Mouse (Mus musculus) heart, postnatal 14 days (tissue): ENCODE measurements around the gene Nacc1. TPM values are rescaled to one million over a fixed set of nuclear protein-coding genes. Genes with fewer than 3 reads are reported as not detected.

ENCODE experiments used
- DNase-seq, 2 experiments: peaks; one replicate each; pipeline ENCODE4 v3.0.0; 2021 to 2022
- intact Hi-C: fragments of 180-260 bp; cut with DNase I; formaldehyde crosslinking; loops from one replicate; pipeline ENCODE4 v1.15.1; 2025
- total RNA-seq, 2 experiments: library from RNA; stranded (reverse); gene quantifications; 2 replicates each; pipeline ENCODE4 v1.2.3; 2021

Gene Nacc1
- total RNA-seq, 2 experiments from 2014 or later = 35.6 to 40.5 TPM

DNA sequence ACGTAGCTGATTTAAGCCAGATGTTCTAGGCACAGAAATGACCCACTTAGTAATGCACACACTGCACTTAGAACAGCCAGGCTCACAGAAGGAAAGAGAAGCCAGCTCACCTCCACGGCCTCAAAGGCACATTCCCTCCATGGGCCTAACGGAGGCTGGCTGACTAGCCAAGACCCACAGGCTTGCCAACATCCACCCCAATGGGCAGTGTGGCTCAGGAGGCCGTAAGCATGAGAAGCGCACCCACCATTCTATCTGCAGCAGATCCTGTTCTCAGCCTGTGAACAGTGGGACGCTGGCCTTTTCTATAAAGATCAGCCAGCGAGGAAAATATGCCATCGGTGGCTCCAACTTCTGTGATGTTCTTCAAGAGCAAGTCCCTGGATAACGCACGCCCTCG lies 29.1 kb upstream of the Nacc1 start:
- intact Hi-C loops = no loop called here

DNA sequence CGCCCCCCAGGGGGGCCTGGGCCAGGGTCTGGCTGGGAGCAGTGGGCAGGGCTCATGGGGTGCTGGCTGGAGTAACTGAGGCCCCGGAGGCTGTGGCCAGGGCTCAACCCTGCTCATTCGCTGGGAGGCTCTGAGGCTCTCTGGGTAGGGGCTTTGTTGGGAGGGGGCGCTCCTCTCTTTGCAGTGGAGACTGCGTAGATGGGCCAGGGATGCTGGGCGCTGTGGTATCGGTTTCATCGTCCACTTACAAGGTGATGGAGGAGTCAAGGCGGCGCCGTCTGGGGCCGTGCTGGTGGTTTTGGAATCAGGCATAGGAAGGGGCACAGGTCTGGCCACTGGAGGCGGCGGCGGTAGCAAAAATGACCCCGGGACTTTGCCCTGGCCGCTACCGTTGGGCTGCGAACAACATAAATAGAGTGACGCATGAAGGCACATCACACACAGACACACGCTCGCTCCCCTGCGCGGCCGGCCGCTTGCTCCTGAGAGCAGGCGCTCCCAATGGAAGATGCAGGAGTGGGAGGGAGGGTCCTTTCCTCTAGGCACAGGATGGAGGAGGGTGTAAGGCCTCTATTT lies 28.3 kb upstream of the Nacc1 start:
- intact Hi-C loops = no loop called here
- DNase-seq = no peak

More for the DNA sequence above, 29.1 kb upstream of the Nacc1 start:
- no peak for DNase-seq

DNA sequence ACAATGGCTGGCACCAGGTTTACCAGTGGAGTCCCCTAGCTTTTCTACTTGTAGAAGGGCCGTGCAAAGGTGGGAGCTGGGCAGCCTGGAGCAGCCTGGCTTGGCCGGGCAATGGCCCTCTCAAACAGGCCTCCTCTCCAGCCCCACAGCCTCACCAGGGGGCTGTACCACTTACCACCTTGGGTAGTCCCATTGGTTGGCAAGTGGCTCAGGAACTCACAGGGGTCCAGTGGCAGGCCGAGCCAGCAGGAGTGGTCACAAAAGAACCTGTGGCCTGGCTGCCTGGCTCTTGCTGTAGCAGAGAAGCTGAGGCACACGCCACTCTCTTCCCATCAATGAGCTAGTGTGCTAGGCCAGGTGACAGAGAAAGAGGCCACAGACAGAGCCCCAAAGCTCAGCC lies 26.5 kb upstream of the Nacc1 start:
- no peak for DNase-seq
- intact Hi-C loops = no loop called here

DNA sequence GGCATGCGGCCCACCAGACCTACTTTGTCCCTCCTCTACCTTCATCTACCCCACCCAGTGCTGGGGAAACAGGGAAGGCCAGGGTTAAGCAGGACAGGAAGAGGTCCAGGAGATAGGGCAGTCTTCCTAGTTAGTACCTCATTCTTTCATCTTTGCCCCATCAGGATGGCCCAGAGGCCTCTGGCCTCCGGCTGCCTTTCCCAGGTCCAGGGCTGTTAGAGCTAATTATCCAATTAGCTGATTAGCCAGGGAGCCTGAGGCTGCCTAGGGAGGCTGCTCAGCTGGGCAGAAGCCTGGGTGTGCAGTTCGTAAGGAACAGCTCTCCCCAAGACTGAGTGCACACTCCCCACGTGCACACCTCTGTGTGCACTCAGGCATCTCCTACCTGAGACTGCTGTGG lies 25.7 kb upstream of the Nacc1 start:
- intact Hi-C loops = no loop called here
- no peak for DNase-seq

DNA sequence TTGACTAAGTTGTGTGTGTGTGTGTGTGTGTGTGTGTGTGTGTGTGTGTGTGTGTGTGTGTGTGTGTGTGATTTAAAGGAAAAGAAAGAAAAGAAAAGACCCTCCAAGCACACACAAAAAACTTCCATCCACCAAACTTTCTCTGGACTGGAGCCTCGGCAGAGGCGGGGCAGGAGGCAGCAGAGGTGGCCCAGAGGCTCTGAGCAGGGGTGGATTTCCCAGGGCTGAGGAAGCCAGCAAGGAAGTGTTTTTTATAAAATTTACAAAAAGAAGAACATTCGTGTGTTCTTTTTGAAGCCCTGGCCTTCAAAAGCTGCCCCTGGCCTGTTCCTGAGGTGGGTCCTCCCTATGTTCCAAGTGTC lies 25.1 kb upstream of the Nacc1 start:
- intact Hi-C loops = no loop called here
- peak in 1 of 2 experiments; percentile 50 for DNase-seq

DNA sequence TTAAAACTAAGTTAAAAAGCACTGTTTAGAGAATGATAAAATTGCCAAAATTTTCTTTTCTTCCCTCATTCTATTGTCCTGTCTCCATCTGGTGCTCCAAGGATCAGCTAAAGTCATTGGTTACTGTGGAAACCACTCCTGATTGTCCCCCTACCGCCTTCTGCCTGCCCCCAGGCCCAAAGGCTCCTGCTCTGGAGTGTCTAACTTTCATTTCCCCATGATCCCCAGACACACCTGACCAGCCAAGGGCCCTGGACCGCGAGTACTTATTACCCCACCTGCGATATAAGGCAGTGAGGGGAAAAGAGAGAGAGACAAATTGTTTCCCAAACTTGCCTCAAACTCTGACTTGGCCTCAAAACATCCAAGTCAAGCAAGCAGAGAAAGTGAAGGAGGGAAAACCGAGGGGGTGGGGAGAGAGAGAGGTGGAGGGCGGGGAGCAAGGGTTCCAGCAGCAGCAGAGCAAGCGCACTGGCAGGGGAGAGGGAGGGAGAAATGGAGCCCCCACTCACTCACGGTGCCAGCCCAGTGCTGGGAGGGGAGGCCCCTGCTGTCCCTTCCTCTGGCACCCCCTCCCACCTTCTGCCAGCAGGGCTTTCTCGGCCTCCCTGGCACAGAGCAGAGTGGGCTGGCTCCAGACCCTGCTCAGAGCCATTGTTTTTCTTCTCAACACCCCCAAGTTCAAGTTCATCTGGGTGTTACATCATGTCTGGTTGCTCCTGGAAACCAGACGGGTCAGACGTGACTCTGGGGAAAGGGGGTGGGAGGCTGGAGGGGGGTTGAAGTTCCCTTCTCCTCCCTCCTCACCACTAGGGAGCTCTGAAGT lies 24.5 kb upstream of the Nacc1 start:
- peak; percentile 64 to 65 for DNase-seq
- intact Hi-C loops = no loop called here

DNA sequence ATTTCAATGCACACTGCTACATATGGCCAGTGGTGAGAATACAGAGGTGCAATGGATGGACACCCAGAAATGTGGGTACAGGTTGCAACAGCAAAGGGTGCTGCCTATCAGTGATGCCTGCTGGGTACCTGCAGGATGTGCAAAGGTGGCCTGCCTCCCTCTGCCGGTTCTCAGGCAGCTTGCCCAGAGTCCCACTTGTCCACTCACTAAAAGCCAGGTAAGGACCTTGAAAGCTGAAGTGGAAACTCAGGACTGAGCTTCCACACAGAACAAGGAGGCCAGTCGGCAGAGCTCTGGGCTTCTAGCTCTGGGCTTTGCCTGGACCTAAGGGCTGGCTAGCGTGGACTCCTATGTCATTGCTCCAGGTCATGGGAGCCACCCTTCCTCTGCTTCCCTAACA lies 23.6 kb upstream of the Nacc1 start:
- intact Hi-C loops = no loop called here
- no peak for DNase-seq

DNA sequence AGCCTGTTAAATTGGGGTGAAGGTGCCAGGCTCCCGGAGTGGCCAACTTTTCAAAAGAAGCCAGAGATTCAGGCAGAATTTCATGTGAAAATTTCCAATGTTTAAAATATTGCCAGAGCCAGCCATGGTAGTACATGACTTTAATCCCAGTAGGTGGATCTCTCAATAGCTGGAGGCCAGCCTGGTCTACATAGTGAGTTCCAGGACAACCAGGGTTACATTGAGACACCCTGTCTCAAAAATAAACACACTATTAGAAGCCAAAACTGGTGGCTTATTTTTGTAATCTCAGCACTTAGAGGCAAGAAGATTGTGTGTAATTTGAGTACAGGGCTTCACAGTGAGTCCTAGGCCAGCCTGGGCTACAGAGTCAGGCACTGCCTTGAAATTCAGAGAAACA lies 22.3 kb upstream of the Nacc1 start:
- intact Hi-C loops = loop anchor here (1.0 to 2.0 kb wide), 3 partner anchors 13 to 101 kb away; partner anchors contain the start of gene G430095P16Rik
- DNase-seq = no peak

DNA sequence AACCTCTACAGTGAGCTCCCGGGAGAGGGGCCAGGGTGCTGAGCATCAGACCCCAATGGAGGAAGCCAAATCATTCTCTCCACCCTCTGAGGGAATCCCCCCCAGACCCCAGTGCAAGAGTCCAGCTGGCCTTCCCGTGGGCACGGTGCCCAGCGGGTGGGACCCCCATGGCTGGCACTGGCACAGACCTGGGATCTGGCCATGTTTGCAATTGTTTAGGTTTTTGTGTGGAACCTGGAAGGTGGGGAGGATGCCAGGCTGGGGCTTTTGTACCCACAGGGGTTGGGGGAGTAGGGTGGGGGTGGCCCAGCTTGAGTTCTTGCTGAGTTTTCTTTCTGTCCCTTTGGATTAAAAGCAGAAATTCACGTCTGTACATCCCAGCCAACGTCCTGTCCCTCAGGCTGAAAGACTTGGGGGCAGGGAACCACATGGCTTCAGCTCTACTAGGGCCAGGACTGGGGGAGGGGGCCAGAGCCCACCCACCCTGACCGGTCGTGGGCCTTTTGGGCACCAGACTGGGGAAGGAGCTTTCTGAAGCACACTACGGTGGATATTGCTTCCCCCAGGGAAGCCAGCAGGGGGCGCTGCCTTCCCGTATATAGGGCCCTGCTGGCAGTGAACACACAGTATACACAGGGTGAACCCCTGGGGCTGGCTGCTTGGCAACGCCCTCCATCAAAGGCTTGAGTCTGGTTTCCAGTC lies 21.3 kb upstream of the Nacc1 start:
- intact Hi-C loops = loop anchor here (1.0 to 2.0 kb wide), 3 partner anchors 14 to 102 kb away; partner anchors contain the start of gene G430095P16Rik
- DNase-seq = peak; percentile 90 to 92

DNA sequence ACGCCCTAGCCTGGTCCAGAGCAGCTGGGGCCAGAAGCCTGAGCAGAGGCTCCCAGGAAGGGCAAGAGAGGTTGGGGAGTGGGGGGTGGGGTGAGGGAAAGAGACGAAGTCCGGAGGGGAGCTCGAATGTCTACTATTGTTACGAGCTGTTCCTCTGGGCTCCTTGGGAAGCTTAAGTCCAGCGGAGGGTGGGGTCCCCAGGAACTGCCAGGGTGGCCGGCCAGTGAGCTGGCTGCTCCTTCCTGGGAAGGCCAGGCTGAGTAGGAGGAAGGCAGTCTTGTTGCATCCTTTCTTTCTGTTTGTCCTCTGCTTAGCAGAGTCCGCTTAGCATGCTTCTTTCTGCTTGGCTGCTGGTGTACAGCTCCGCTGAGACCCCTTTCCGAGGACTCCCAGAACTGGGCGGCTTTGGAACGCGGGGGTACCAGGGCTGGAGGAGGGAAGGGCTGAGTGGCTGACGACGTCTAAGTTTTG lies 20.4 kb upstream of the Nacc1 start:
- DNase-seq = peak in 1 of 2 experiments; percentile 50
- intact Hi-C loops = loop anchor here (2.0 kb wide), 2 partner anchors 15 to 29 kb away; partner anchors contain the start of gene G430095P16Rik

DNA sequence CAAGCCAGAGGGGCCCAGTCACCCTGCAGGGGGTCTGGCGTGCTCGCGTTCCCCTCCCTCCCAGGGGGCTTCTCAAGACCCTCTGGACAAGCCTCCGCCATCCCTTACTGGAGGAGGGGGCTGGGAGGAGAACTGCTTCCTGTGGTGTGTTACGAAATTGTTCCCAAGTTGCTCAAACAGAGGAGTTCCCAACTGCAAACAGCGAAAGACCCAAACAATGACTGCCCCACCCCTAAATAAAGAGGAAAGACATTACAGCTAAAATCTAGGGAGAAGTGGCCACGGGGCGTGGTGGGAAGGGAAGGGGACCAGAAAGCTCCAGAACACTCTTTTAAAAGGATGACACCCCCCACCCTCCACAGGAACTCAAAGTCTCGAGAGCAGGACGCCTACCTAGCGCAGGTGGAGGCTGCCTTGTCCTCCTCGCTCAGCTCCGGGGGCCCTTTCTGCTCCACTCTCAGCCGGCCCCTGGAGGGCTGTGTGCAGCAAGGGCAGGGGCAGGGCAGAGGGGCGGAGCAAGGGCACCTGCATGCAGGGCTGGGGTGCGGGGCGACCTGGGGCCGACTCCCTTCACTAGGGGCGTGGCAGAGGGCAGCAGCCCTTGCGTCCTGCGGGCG lies 19.7 kb upstream of the Nacc1 start:
- intact Hi-C loops = no loop called here
- peak in 1 of 2 experiments; percentile 60 for DNase-seq

DNA sequence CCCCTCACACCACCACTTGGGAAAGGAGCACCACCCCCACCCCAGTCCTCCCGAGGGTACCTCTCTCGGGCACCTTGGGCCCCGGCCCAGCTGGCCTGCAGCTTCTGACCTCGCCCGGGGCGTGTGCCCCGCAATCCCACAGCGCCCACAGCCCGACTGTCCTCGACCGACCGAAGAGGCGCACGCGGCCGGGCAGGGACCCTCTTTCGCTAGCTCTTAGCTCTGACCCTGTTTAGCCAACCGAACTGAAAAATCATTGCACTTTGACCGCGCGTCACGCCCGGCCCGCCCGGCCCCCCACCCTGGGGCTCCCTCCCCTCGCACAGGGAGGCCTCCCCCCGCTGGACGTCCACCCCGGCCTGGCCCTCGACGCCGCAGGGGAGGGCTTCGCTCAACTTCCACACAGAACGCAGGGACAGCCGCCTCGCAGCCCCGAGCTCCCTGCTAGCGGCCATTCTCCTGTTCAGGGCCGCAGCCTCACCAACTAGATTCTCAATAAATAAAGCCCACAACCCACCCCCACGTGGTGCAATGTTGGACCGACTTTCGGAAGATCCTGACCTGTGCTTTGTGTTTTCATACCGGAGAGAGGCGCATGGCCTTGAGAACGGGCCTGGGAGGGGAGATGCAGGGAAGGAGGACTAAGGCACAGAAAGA lies 19.1 kb upstream of the Nacc1 start:
- intact Hi-C loops = no loop called here
- peak; percentile 49 to 71 for DNase-seq

DNA sequence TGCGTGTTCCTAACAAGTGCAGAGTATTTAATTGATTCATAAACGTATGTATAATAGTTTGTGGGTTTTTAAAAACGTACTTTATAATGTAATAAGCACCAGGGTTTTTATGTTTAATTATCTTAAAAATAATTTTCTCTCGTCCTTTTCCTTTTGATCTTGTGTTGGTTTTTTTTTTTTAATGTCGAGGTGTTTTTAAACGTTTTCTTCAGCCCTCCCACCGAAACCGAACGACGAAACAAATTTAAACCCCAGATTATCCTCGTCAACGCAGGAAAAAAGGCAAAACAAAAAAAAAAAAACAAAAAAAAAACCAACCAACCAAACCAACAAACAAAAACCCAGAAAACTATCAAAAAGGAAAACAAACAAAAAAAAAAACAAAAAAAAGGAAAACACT lies 18.3 kb upstream of the Nacc1 start:
- intact Hi-C loops = no loop called here
- no peak for DNase-seq

DNA sequence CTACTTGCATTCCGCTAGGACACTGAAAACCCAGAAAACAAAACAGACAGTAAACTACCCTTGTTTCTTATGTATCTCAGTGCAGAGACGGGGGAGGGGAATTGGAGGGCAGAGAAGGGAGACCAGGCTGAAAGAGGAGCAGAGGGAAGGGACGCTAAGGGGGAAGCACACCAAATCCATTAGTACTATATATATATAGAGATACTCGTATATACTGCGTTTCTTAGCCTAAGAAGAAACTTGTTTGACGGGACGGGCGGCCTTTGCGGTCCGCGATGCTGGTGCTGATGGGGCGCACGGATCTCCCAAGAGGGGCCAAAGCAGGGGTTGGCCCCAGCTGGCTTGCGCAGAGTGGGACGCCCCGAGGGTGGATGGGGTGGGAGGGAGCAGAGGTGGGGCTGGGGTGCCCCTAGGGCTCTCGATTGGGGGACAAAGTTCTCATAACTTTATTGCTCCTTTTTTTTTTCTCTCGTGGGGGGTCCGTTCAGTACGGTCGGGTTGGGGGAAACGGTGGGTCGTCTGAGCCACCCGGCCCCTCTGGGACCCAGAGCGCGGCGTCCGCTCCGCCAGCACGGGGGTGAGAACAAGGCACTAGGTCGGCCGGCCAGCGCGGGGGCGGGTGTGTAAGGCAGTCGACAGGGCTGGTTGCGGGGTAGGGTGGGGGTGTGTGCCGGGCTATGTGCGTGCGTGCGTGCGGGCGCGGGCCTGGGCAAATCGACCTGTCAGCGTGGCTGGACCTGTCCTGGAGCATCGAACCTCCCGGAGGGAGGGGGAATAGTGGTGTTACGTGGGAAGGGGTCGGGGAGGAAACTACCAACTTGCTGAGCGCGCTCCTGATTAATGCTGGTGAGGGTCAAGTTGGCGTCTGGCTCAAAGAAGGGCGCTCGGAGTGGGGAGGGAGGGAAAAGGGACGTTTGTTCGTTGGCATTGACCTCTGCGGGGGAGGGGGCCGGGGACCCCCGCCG lies 17.5 kb upstream of the Nacc1 start:
- intact Hi-C loops = loop anchor here (5.0 kb wide), 1 partner anchor 43 kb away; the partner anchor contains the start of gene Ier2
- peak; percentile 58 to 61 for DNase-seq

DNA sequence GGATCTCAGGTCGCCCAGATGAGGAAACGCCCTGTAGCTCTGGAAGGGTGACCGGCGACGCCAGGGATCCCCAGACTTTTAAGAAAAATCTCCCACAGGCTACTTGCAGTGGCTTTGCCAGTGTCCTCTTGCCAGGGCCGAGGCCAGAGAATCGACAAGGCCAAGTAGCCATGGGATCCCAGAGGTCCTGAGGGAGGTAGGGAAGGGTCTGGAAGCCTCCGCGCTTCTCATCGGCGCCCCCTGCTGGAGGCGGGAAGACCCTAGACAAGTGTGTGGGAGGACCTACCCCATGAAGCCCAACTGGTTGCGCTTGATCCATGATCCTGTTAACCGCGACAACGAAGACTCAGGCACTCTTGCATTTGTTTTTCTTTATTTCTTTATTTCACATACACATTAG lies 16.7 kb upstream of the Nacc1 start:
- DNase-seq = peak; percentile 90
- intact Hi-C loops = loop anchor here (5.0 kb wide), 1 partner anchor 42 kb away; the partner anchor contains the start of gene Ier2

DNA sequence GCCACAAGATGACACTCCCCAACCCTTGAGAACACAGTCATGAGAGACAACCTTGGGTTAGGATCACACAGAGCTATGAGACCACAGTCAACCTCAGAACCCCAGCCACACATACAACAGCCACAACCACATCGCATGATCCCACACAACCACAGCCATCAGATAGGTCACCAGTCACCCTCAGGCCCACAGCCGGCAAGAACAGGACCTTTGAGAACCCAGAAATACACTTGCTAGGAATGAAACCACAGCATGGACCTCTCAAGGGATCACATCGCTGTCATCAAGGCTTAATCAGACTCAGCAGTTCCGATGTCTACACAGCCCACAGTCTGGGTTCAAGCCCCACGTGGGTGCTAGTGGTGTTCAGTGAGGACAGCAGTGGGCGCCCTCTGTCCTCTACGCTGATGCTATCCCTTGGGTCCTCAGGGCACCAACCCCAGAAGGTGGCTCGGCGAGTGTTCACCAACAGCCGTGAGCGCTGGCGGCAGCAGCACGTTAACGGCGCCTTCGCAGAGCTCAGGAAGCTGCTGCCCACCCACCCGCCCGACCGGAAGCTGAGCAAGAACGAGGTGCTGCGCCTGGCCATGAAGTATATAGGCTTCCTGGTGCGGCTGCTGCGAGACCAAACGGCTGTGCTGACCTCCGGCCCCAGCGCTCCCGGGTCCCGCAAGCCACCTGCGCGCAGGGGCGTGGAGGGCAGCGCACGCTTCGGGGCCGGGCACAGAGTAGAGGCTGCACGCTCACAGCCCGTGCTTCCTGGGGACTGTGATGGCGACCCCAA lies 16.0 kb upstream of the Nacc1 start:
- intact Hi-C loops = loop anchor here (5.0 kb wide), 1 partner anchor 41 kb away; the partner anchor contains the start of gene Ier2
- peak in 1 of 2 experiments; percentile 35 for DNase-seq

DNA sequence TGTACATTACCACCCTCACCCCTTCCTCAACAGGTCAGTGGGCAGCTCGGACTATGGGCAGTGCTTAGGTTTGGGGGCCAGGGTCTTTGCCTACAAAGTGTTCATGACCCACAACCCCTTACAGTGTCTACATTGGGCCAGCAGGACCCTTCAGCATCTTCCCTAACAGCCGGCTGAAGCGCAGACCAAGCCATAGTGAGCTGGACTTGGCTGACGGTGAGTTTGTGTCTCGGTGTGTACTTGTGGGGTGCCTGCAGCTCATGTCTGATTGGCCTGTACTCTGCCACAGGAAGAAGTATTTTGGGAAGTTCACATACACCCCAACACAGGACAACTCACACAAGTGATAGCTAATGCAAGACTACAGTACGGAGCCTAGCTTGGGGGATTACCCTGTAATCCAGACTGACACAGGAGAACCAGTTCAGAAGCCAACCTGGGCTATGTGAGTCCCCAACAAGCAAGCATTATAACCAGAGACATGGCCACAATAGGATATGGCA lies 15.4 kb upstream of the Nacc1 start:
- DNase-seq = no peak
- intact Hi-C loops = loop anchor here (5.0 kb wide), 1 partner anchor 41 kb away; the partner anchor contains the start of gene Ier2

DNA sequence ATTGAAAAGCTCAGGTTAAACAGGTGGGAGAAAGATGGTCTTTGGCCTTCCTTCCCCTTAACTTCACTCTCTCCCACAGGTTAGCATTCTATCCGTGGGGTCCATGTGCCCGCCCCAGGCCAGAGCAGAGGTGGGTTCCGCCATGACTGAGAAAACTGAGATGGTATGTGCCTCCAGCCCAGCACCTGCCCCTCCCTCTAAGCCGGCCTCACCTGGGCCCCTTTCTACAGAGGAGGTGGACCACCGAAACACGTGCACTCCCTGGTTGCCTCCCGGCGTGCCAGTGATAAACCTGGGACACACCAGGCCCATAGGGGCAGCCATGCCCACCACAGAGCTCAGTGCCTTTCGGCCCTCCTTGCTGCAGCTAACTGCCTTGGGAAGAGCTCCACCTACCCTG lies 14.9 kb upstream of the Nacc1 start:
- DNase-seq = peak in 1 of 2 experiments; percentile 14
- intact Hi-C loops = loop anchor here (5.0 kb wide), 1 partner anchor 40 kb away; the partner anchor contains the start of gene Ier2
